Mouse (Mus musculus) CH12.LX (cell line): ENCODE results near the gene Tnpo2. TPM values are rescaled to one million over a fixed set of nuclear protein-coding genes. Genes with fewer than 3 reads are reported as not detected.

Source experiments
- DNase-seq: peaks from one replicate; pipeline ENCODE4 v3.0.0-alpha.2; 2013; ENCODE audit errors: extremely low read depth
- H3K27ac ChIP-seq: 2 replicates; pipeline ENCODE4 v1.5.1; 2012; ENCODE audit warnings: low read depth, mild to moderate bottlenecking, control low read depth, moderate library complexity; ENCODE audit not compliant: insufficient read depth
- H3K27me3 ChIP-seq: replicated peaks from 2 replicates; pipeline ENCODE3; 2012; ENCODE audit warnings: inconsistent platforms
- H3K36me3 ChIP-seq, 2 experiments: replicated peaks in 1 of 2; 2 replicates each; pipeline versions ENCODE3 to v1.6.1; 2012; ENCODE audit warnings: inconsistent platforms in 1 of 2, low read length in 1 of 2, mild to moderate bottlenecking in 1 of 2, mixed read lengths in 1 of 2, moderate library complexity in 1 of 2; ENCODE audit not compliant: control insufficient read depth in 1 of 2, insufficient read depth in 1 of 2
- H3K4me1 ChIP-seq, 2 experiments: 2 replicates each; pipeline ENCODE4 v1.6.1; 2012; ENCODE audit warnings: inconsistent platforms in 1 of 2, moderate library complexity in 1 of 2; ENCODE audit not compliant: insufficient read depth in 2 of 2, control insufficient read depth in 1 of 2
- H3K4me2 ChIP-seq: 2 replicates; pipeline ENCODE4 v1.6.1; 2012; ENCODE audit warnings: low read depth, mild to moderate bottlenecking, control low read depth; ENCODE audit not compliant: poor library complexity, insufficient read depth, severe bottlenecking
- H3K4me3 ChIP-seq, 3 experiments: fragments of 150-350 bp in 1 of 3; sonication (generic) in 1 of 3; replicated peaks in 1 of 3; 2 replicates each; pipeline versions ENCODE3 to v1.5.1; 2011 to 2012; ENCODE audit warnings: low read depth in 2 of 3, low read length in 2 of 3, mild to moderate bottlenecking in 2 of 3, moderate library complexity in 2 of 3, control low read depth in 1 of 3, improper control_type of control experiment in 1 of 3, inconsistent platforms in 1 of 3, mixed read lengths in 1 of 3; ENCODE audit not compliant: poor library complexity in 1 of 3
- H3K79me2 ChIP-seq: replicated peaks from 2 replicates; pipeline ENCODE4 v1.6.1; 2012; ENCODE audit warnings: mild to moderate bottlenecking, moderate library complexity; ENCODE audit not compliant: control insufficient read depth, poor library complexity, insufficient read depth, severe bottlenecking; ENCODE audit errors: extremely low read depth
- H3K9ac ChIP-seq: 2 replicates; pipeline ENCODE4 v1.6.1; 2012; ENCODE audit warnings: low read depth, mild to moderate bottlenecking, control low read depth, moderate library complexity; ENCODE audit not compliant: insufficient read depth
- H3K9me3 ChIP-seq: replicated peaks from 2 replicates; pipeline ENCODE3; 2012; ENCODE audit warnings: low read length, inconsistent platforms, mixed read lengths
- BHLHE40 ChIP-seq: IDR thresholded peaks from 2 replicates; pipeline ENCODE4 v1.6.1; 2011; ENCODE audit warnings: mild to moderate bottlenecking, low read depth, low read length, improper control_type of control experiment
- CHD2 ChIP-seq: IDR thresholded peaks from 2 replicates; pipeline ENCODE4 v1.6.1; 2011; ENCODE audit warnings: low read length, improper control_type of control experiment
- CTCF ChIP-seq, 2 experiments: IDR thresholded peaks in 1 of 2; conservative IDR thresholded peaks in 1 of 2; 2 replicates each; pipeline ENCODE4 v1.5.1; 2011 to 2012; ENCODE audit warnings: low read depth in 2 of 2, low read length in 2 of 2, improper control_type of control experiment in 1 of 2, inconsistent platforms in 1 of 2, mild to moderate bottlenecking in 1 of 2, moderate library complexity in 1 of 2
- ELF1 ChIP-seq: IDR thresholded peaks from 2 replicates; pipeline ENCODE4 v1.6.1; 2014; ENCODE audit warnings: low read depth, mild to moderate bottlenecking, inconsistent platforms, low read length, improper control_type of control experiment
- IRF4 ChIP-seq: IDR thresholded peaks from 2 replicates; pipeline ENCODE4 v1.6.1; 2014; ENCODE audit warnings: low read depth, mild to moderate bottlenecking, inconsistent platforms, low read length, improper control_type of control experiment
- JUN ChIP-seq: IDR thresholded peaks from 2 replicates; pipeline ENCODE4 v1.6.1; 2011; ENCODE audit warnings: low read depth, mild to moderate bottlenecking, low read length, improper control_type of control experiment, moderate library complexity; ENCODE audit not compliant: insufficient read depth
- JUND ChIP-seq: conservative IDR thresholded peaks from 2 replicates; pipeline ENCODE4 v1.6.1; 2011; ENCODE audit warnings: low read depth, low read length, improper control_type of control experiment
- MAX ChIP-seq: IDR thresholded peaks from 2 replicates; pipeline ENCODE4 v1.6.1; 2011; ENCODE audit warnings: low read length, improper control_type of control experiment
- MEF2A ChIP-seq: IDR thresholded peaks from 2 replicates; pipeline ENCODE4 v1.6.1; 2014; ENCODE audit warnings: low read depth, mild to moderate bottlenecking, inconsistent platforms, low read length, improper control_type of control experiment, borderline replicate concordance
- MXI1 ChIP-seq: IDR thresholded peaks from 2 replicates; pipeline ENCODE4 v1.6.1; 2011; ENCODE audit warnings: mild to moderate bottlenecking, low read depth, low read length, improper control_type of control experiment
- MYC ChIP-seq: IDR thresholded peaks from 2 replicates; pipeline ENCODE4 v1.6.1; 2011; ENCODE audit warnings: low read depth, mild to moderate bottlenecking, improper control_type of control experiment, low read length
- NELFE ChIP-seq: IDR thresholded peaks from 2 replicates; pipeline ENCODE4 v1.6.1; 2011; ENCODE audit warnings: low read depth, low read length, improper control_type of control experiment
- NRF1 ChIP-seq: IDR thresholded peaks from 2 replicates; pipeline ENCODE4 v1.6.1; 2014; ENCODE audit warnings: low read depth, mild to moderate bottlenecking, inconsistent platforms, low read length, improper control_type of control experiment, moderate library complexity
- RAD21 ChIP-seq: IDR thresholded peaks from 2 replicates; pipeline ENCODE4 v1.6.1; 2011; ENCODE audit warnings: low read depth, mild to moderate bottlenecking, low read length, improper control_type of control experiment, moderate library complexity
- SMC3 ChIP-seq: IDR thresholded peaks from 2 replicates; pipeline ENCODE4 v1.6.1; 2011; ENCODE audit warnings: low read depth, low read length, improper control_type of control experiment
- TCF12 ChIP-seq: IDR thresholded peaks from 2 replicates; pipeline ENCODE4 v1.6.1; 2014; ENCODE audit warnings: low read depth, mild to moderate bottlenecking, inconsistent platforms, low read length, improper control_type of control experiment
- ZC3H11A ChIP-seq: IDR thresholded peaks from 2 replicates; pipeline ENCODE4 v1.6.1; 2012; ENCODE audit warnings: low read depth, mild to moderate bottlenecking, inconsistent platforms, low read length, improper control_type of control experiment
- dilution Hi-C: fragments of 300-500 bp; cut with MboI; formaldehyde crosslinking; loops from 2 replicates; pipeline ENCODE4 v1.14.3; 2020; ENCODE audit warnings: low sequenced_read_pairs; ENCODE audit not compliant: extremely low pct_unique_long_range_greater_than_20kb, extremely low pct_ligation_motif_present
- in situ Hi-C: fragments of 300-500 bp; cut with MboI; formaldehyde crosslinking; loops from 3 replicates; pipeline ENCODE4 v1.14.3; 2019; ENCODE audit warnings: low sequenced_read_pairs, low pct_ligation_motif_present, low pct_unique_long_range_greater_than_20kb, mixed read lengths
- polyA plus RNA-seq: library from polyadenylated mRNA; unstranded; fragments of >175 nt; gene quantifications from 2 replicates; pipeline ENCODE4 v1.2.1, GENCODE M21; 2012; ENCODE audit warnings: low read depth; ENCODE audit not compliant: insufficient read length
- total RNA-seq, 2 experiments: library from RNA; depleted of rRNA; stranded (reverse); fragments of 300-350 nt in 1 of 2; fragments of >200 nt in 1 of 2; gene quantifications; 2 replicates each; pipeline ENCODE4 v1.2.3; 2012 to 2014

Tnpo2 gene
- total and polyA plus RNA-seq, 3 experiments = 36.3 to 57.0 (median 48.0) TPM

DNA sequence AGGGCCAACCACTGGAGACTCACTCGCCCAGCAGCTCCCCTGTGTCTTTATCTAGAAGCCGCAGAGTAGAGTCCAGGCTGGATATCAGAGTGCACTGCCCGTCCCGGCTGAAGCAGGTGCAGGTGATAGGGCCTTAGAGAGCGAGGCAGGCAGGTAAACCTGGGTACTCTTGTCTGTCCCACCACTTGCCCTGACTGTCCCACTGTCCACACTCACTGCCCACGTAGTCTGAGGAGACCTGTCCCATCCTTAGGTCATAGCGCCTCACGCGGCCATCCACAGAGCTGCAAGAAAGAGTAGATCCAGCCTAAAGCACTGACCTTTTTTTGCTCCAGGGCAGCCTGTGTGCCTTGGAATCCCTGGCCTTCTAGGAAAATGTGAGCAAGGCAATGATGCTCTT, 39.3 kb downstream of the Tnpo2 start:
- Histone ChIP-seq H3K4me3 (no peak overlapping the region), H3K36me3 (peaks cover 47 to 65% of the 10 kb centered on the region in 2 experiments), H3K9ac (no peak overlapping the region), H3K27ac (no peak overlapping the region)
- dilution Hi-C loops = no loop called here
- TF ChIP-seq JUND (no peak), CTCF (conservative IDR thresholded peaks at IDR 0.05 in 1 of 2, IDR thresholded peaks at IDR 0.05 in 1 of 2; ENCODE audit: low read depth in 2 of 2, low read length in 2 of 2) (peak in 1 of 2 experiments; percentile 18; a peak in 3 of 4 replicates)
- TF ChIP-seq, all 38 proteins: peak for 1
- Histone ChIP-seq H3K4me1 (peaks cover 6 to 27% of the 10 kb centered on the region in 2 experiments), H3K79me2 (peaks cover 17% of the 10 kb centered on the region), H3K9me3 (no peaks in the 10 kb centered on the region), H3K4me2 (no peak overlapping the region), H3K27me3 (no peaks in the 10 kb centered on the region)
- in situ Hi-C loops = no loop called here
- no peak for DNase-seq

DNA sequence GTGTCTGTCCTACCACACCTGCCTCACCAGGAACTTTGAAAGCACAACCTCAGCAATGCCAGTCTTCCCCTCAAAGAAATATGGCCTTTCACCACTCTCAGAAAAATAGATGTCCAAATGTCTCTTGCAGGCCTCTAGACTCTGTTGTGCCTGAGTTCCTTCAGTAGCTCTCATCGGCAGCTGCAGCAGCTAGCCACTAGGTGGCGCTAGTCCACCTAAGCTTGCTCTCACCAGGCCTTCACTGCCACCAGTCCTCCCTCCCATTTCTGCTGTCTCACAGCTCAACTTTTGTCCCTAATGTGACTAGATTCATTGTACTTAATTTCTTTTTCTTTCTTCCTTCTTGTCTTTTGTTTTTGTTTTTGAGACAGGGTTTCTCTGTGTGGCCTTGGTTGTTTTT, 40.3 kb downstream of the Tnpo2 start:
- 0 out of 2 replicates have a peak, but pooled peaks have one; percentile 13 for TF ChIP-seq ELF1
- TF ChIP-seq MEF2A = 0 out of 2 replicates have a peak, but pooled peaks have one; percentile 30
- TF ChIP-seq NELFE = peak; percentile 68
- no peak for TF ChIP-seq CHD2
- 0 out of 2 replicates have a peak, but pooled peaks have one; percentile 17 for TF ChIP-seq ZC3H11A
- TF ChIP-seq IRF4 = peak; percentile 57
- no peak for TF ChIP-seq NRF1
- peak; percentile 85 for TF ChIP-seq RAD21
- peak; percentile 68; the same call in 1 of the 2 replicates for TF ChIP-seq MYC
- no peak for TF ChIP-seq MXI1
- TF ChIP-seq SMC3 = peak; percentile 78
- TF ChIP-seq MAX = peak; percentile 38; the same call in 1 of the 2 replicates
- 0 out of 2 replicates have a peak, but pooled peaks have one; percentile 18 for TF ChIP-seq BHLHE40
- peak; percentile 95 to 98 for TF ChIP-seq CTCF (conservative IDR thresholded peaks at IDR 0.05 in 1 of 2, IDR thresholded peaks at IDR 0.05 in 1 of 2; ENCODE audit: low read depth in 2 of 2, low read length in 2 of 2)
- no peak for TF ChIP-seq JUN
- 0 out of 2 replicates have a peak, but pooled peaks have one; percentile 32 for TF ChIP-seq TCF12
- TF ChIP-seq, all 38 proteins: peak for 12
- Histone ChIP-seq H3K4me1 (peaks cover 6 to 34% of the 10 kb centered on the region in 2 experiments), H3K36me3 (peaks cover 47 to 65% of the 10 kb centered on the region in 2 experiments), H3K4me2 (no peak overlapping the region), H3K27me3 (no peaks in the 10 kb centered on the region), H3K27ac (no peak overlapping the region), H3K4me3 (no peak overlapping the region), H3K9me3 (no peaks in the 10 kb centered on the region), H3K79me2 (peaks cover 23% of the 10 kb centered on the region), H3K9ac (no peak overlapping the region)
- DNase-seq = peak; percentile 86
- in situ Hi-C loops = no loop called here
- dilution Hi-C loops = no loop called here
